Mouse (Mus musculus): ENCODE measurements around the gene Sgpp1.

- TF ChIP-seq CTCF (IDR thresholded peaks at IDR 0.05; ENCODE audit: borderline replicate concordance, control insufficient read depth, extremely low read depth, insufficient read depth, low read length, poor library complexity) (no peak), POLR2A (IDR thresholded peaks at IDR 0.05; ENCODE audit: control insufficient read depth, extremely low read depth, insufficient read depth, low read length, poor library complexity) (no peak)
These were observed 33.3 kb downstream of the Sgpp1 start for GRCm38 (mm10) chr12:75702084-75702738.
